Mouse (Mus musculus) kidney, postnatal 14 days (tissue): ENCODE measurements at regions not wholly inside any gene's neighbourhood (a gene's known extent, or its start where the extent isn't known, plus 50 kb on each side); places are given as distances from the start of the nearest gene placed in this dataset.

Experiments used
- DNase-seq: peaks from one replicate; pipeline ENCODE4 v3.0.0; 2022; ENCODE audit warnings: mixed read lengths

GRCm38 (mm10) chr10:60936659-60937516 lies 105.5 kb upstream of the Unc5b start:
- no peak for DNase-seq

GRCm38 (mm10) chr10:60934297-60935286 lies 103.2 kb upstream of the Unc5b start:
- peak; percentile 70 for DNase-seq

- DNase-seq = peak; percentile 33
Observed at GRCm38 (mm10) chr10:60933891-60934290, 102.5 kb upstream of the Unc5b start.

GRCm38 (mm10) chr10:60932855-60933254 lies 101.5 kb upstream of the Unc5b start:
- DNase-seq = no peak

- no peak for DNase-seq
Observed at GRCm38 (mm10) chr10:60931891-60932378, 100.6 kb upstream of the Unc5b start.

GRCm38 (mm10) chr10:60928646-60929045 lies 97.3 kb upstream of the Unc5b start:
- peak; percentile 32 for DNase-seq

GRCm38 (mm10) chr10:60928164-60928563 lies 96.8 kb upstream of the Unc5b start:
- no peak for DNase-seq

GRCm38 (mm10) chr10:60926632-60927031 lies 95.3 kb upstream of the Unc5b start:
- no peak for DNase-seq

- no peak for DNase-seq
Observed at GRCm38 (mm10) chr10:60925644-60926043, 94.3 kb upstream of the Unc5b start.

- no peak for DNase-seq
Observed at GRCm38 (mm10) chr10:60925198-60925597, 93.8 kb upstream of the Unc5b start.

- no peak for DNase-seq
Observed at GRCm38 (mm10) chr10:60923806-60924205, 92.4 kb upstream of the Unc5b start.

GRCm38 (mm10) chr10:60920621-60921020 lies 89.2 kb upstream of the Unc5b start:
- DNase-seq = no peak

- no peak for DNase-seq
Observed at GRCm38 (mm10) chr10:60918020-60918419, 86.6 kb upstream of the Unc5b start.

GRCm38 (mm10) chr10:60914391-60914790 lies 83.0 kb upstream of the Unc5b start:
- DNase-seq = peak; percentile 22

- no peak for DNase-seq
Observed at GRCm38 (mm10) chr10:60913456-60913900, 82.1 kb upstream of the Unc5b start.

- no peak for DNase-seq
Observed at GRCm38 (mm10) chr10:60904351-60904750, 73.0 kb upstream of the Unc5b start.

- DNase-seq = no peak
Observed at GRCm38 (mm10) chr10:60900992-60901391, 69.6 kb upstream of the Unc5b start.

- no peak for DNase-seq
Observed at GRCm38 (mm10) chr10:60893810-60894147, 62.4 kb upstream of the Unc5b start.

- no peak for DNase-seq
Observed at GRCm38 (mm10) chr10:60893130-60893809, 61.9 kb upstream of the Unc5b start.

- DNase-seq = peak; percentile 53
Observed at GRCm38 (mm10) chr10:60892730-60893129, 61.3 kb upstream of the Unc5b start.

- DNase-seq = no peak
Observed at GRCm38 (mm10) chr10:60891476-60892170, 60.2 kb upstream of the Unc5b start.

GRCm38 (mm10) chr10:60889792-60890191 lies 58.4 kb upstream of the Unc5b start:
- DNase-seq = no peak
